Mouse (Mus musculus): ENCODE data around the gene Slc36a4.

Gene Slc36a4

DNA sequence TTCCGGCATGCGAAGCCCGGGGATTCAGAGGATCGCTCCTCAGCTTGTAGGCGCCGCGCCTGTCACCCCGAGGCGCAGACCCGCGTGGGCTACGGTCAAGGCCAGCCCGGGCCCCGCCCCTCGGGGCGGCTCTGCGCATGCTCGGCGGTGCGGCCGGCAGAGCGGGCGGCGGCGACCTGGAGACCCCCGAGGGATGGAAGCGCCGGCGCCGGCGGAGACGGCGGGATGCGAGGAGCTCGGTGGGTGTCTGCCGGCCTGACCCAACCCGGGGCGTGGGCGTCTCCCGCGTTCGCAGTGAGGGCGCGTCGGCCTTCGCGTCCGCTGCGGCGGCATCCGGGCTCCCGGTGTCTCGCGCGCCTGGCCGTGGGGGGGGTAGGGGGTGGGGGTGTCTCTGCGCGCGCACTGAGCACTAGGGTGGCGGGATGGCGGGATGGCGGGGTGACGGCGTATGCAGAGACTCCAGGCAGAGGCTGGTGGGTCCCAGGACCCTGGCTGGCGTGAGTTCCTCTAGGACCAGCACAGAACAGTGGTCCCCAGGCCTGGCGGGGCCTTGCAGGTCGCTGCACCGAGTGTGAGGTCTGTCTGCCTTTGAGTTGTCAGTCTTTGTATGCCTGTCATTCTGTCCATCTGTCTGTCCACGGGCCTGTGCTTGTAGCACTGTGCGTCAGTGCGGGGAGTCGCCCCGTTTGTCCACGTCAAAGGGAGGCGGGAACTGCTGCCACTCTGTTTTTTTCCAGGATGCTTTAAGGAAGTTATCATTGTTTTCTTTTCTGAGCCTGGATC lies at the start of gene Slc36a4:
Gene Slc36a4 (plus strand): TSS at position 140 of the 783 bp plus-strand sequence.
- DNase-seq (ENCODE audit: low spot score): peak; percentile 55

DNA sequence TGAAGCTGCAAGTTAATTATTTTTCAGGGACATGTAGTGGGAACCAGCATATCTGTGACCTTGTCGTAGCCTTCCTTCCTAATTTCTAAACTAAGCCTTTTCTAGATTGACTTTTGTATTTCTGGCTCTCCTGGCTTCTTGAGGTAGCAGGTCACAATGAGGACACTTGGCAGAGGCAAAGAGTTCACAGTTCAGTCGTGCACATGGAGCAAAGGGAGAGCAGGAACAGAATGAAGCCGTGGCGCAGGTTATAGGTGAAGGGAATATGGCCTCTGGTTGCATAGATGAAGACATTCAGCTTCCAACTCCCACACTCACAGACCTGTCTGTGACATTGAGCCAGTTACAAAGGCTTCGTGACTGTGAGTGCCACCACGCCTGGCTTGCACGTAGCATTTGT lies 44.9 kb upstream of the Slc36a4 start:
- DNase-seq (ENCODE audit: low spot score): no peak

DNA sequence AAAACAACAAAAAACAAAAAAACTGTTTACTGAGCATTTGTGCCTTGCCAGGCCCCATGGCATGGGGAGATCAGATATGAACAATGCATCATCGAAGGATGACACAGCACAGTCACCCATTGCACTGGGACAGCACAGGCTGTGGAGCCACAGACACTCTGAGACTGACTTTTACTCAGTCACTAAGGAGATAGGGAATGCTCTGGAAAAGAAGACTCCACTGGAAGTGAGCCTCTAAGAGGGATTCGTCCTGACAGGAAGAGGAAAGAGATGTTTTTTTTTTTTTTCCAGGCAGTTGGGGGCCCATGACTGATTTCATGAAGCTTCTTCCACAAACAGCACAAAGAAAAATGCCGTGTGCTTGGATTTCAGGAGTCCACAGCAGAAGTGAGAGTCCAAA lies 40.1 kb upstream of the Slc36a4 start:
- no peak for DNase-seq (ENCODE audit: low spot score)

DNA sequence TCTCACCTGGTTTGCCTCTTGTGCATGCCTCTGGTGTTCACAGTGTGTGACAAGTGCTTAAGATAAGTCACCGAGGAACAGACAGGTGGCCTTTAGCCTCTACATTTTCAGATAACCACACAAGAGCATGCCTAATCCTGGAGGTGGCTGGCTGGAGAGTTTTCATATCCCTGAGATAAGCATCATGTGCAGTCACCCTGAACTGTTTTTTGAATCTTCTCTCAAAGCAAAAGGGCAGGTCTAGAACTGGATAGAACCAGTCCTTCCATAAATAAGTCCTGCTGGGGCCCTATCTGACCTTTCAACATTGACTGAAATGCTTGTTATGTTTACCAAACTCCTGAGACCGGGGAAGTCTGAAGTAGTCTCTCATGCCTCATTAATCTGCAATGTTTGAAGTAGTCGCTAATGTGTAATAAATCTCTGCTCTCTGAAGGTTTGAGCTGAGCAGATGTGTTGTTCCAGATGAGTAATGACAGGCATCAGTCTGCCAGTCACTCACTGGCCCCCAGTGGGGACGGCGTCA lies 39.5 kb upstream of the Slc36a4 start:
- no peak for DNase-seq (ENCODE audit: low spot score)

DNA sequence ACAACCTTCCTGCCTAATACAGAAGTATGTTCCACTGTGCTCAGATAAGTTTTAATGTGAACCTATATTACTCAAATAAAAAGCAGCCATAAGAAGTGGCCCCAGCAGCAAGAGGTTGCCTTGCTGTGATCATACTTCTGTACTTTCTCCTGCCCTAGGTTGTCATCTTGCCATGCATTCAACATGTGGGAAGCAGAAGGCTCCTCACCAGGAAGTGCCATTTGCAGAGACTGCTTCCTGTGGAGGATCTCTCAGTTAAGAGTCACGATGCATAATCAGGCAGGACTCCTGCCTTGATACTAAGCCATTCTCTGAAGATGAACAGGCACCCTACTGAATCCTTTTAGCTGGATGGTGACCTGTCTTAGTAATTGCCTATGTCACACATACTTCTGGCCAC lies 37.3 kb upstream of the Slc36a4 start:
- no peak for DNase-seq (ENCODE audit: low spot score)

DNA sequence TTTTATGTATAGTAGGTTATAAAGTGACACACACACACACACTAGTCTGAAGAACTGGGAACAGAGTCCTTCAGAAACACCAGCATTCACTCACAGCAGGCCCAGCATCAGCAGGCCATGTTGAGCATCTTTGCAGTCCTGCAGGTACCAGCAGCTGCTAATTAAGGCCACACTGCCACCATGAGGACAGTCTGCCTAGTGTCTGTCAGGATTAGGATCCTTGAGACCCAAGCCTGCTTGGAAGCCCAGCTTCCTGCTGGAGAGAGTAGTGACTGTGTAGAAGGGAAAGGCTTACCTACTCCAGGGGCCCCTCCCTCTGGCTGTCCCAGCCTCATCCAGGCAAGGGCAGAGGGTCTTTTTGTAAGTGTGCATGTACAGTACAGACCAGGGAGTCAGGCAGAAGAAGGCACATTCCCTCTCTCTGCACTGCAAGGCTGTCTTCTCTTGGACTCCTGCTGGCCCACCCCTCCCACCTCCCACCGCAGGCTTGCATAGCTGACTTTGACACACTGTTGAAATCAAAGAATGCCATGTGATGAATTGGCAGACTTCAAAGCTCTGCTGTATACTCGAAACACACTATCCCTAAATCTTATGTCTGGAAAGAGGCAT lies 27.6 kb upstream of the Slc36a4 start:
- DNase-seq (ENCODE audit: low spot score): peak; percentile 63

DNA sequence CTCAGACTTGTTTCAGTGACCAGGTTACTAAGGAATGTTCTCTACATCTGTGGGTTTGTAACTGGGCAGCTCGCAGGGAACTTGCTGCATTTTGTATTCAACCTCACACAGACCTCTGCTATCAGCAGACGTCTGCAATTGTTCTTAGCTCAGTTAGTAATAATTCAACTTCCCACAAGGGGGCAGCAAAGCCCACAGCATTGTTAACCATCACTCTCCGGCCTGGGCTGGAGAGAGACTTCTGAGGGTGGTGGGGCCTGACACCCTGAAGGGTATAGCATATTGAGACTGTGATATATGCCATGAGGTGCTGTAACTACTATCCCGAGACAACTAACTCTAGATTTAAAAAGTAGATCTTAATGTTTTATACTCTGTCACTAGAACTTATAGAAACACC lies 24.3 kb upstream of the Slc36a4 start:
- peak; percentile 46 for DNase-seq (ENCODE audit: low spot score)

DNA sequence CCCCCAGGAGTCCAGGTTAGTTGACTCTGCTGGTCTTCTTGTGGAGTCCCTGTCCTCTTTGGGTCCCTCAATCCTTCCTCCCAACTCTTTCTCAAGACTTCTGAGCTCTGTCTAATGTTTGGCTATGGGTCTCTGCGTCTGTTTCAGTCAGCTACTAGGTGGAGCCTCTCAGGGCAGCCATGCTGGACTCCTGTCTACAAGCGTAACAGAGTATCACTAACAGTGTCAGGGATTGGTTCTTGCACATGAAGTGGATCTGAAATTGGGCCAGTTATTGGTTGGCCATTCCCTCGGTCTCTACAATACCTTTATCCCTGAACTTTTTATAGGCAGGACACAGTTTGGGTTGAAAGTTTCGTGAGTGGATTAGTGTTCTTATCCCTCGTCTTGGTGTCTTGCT lies 22.2 kb upstream of the Slc36a4 start:
- DNase-seq (ENCODE audit: low spot score): no peak

DNA sequence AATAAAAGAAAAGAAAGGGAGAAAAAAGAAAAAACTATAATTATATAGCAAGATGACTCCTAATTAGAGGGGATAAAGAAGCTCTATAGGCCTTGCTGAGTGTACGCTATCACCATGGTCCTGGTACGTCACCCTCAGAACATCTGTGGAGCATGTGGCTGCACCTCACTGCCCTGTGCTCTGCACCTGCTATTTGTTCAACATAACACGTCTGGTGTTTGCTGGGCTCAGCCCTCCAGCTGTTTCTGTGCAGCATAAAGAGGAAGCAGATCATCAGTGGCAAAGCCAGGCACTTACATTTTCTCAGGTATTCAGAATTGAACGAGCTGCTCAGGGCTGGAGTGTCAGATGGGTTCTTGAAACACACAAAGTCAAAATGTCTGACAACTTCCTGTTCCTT lies 15.7 kb upstream of the Slc36a4 start:
- no peak for DNase-seq (ENCODE audit: low spot score)

DNA sequence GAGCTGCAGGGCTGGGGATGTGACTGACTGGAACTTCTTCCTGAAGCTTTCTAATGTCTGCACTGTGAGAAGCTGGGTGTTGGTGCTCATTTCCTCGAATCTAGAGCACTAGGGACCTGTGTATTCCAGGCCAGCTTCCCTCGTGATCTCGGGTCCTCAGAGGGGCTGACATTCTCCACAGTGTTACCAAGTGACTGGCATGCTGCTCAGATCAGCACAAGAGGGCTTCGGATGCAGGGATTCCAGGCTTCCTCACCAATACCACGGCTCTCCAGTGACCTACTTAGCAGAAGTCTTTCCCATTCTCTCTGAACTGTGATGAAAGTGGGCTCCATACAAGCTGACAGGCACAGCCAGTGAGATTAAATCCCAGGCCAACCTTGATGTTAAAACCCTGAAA lies 14.5 kb upstream of the Slc36a4 start:
- DNase-seq (ENCODE audit: low spot score): no peak

DNA sequence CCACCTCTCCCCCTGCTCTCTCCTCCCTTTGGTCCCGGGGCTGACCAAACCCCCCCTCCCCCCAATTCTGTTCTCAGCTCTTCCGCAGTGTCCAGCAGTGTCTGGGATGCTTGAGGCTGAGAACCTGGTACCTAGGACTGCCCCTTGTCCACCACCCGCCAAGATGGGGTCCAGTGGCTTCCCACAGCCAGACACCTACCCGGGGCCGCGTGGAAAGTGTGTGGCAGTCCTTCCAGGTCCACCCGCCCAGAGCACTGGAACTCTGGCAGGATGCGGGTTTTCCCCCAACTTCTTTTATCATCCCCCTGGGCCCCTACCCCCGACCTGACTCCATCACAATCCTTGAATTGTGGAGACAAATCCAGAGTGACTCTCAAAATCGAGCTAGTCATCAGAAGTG lies 3.8 kb upstream of the Slc36a4 start:
- no peak for DNase-seq (ENCODE audit: low spot score)

DNA sequence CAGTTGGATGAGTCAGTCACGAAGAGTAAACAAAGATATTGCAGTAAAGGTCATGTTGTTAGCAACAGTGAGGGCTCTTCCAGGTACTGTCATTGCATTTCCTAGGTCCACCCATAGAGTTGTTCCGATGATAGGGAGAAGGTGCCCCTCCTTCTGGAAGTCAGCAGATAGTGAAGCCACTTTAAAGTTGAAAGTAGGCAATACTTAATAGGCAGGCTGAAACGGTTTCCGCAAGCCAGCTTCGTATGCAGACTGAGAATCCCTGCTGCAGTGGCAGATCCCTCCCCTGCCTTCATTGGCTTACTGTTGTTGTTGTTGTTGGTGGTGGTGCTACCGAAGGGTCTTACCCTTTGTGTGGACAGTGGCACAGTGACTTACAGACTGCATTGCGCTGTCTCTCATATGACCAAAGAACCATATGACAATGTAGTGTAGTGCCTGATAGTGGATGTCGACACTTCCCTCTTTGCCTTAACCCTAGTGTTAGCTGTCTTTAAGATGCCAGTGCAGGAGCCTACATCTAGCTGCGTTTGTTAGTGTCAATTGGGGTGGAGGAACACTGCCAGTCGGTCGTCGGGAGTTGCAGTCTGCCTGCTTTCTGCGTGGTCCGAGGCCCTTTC lies 449 bp upstream of the Slc36a4 start:
- DNase-seq (ENCODE audit: low spot score): no peak

DNA sequence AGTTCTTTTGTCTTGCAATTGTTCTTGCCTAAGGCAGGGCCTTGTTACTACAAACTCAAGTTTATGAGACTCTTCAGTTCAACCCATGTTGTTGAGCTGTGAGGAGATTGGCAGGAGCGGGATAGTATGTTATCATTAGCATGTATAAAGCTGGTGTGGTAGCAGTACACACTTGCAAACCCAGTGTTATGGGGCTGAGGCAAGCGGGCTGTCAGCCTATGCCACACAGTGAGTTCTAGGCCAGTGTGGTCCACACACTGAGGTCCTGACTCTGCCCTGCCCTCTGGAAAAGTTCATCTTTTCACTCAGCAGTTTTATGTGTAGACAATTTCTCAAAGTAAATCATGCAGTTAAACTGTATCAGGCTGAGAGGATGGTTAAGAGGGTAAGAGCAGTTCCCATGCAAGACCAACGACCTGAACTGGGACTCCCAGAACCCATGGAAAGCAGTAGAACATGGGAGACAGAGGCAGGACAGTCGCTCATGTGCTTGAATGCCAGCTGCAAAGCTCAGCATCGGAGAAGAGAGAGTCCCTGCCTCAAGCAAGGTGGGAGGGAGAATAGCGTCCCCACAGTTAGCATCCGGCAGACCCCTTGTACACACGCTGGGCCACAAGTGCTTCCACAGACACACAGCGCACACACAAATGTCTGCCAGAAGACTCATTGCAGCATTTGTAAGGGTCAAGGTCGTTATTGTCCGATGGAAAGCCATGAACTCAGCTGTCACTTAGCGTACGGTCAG lies 1.5 kb downstream of the Slc36a4 start:
- DNase-seq (ENCODE audit: low spot score): no peak

DNA sequence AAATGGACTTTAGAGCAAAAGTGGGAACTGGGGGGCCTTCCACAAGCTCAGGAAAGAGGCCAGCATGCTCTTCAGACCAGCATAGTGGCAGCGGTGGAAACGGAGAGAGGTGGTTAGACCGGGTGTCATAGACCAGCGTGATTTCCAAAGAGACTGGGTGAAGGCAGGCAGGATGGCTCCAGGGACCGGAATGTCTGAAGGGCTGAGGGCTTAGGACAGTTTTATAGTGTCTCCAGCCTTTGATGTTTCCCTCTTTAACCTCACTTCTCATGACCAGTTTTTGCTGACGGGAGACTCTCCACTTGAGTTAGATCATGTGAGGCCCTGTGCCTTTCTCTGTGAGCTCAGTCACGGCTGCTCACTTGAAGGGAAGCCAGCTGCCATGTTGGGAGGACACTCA lies 2.1 kb downstream of the Slc36a4 start:
- DNase-seq (ENCODE audit: low spot score): no peak

DNA sequence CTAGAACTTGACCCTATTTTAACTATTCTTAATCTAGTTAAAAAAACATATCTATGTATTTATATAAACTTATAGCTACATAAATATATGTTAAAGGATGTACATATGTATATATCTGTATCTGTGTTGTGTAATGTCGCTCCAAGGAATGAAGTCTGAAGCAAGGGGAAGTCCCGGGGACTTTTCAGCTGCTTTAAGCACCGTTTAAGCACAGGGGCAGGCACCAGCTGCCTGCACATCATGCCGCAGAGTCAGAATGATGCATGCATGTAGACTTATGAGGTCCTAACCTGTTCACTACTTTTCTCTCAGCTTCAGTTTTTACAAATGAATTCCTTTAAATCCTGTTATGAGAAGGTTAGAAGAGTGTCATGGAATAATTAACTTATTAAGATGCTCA lies 5.3 kb downstream of the Slc36a4 start:
- no peak for DNase-seq (ENCODE audit: low spot score)

DNA sequence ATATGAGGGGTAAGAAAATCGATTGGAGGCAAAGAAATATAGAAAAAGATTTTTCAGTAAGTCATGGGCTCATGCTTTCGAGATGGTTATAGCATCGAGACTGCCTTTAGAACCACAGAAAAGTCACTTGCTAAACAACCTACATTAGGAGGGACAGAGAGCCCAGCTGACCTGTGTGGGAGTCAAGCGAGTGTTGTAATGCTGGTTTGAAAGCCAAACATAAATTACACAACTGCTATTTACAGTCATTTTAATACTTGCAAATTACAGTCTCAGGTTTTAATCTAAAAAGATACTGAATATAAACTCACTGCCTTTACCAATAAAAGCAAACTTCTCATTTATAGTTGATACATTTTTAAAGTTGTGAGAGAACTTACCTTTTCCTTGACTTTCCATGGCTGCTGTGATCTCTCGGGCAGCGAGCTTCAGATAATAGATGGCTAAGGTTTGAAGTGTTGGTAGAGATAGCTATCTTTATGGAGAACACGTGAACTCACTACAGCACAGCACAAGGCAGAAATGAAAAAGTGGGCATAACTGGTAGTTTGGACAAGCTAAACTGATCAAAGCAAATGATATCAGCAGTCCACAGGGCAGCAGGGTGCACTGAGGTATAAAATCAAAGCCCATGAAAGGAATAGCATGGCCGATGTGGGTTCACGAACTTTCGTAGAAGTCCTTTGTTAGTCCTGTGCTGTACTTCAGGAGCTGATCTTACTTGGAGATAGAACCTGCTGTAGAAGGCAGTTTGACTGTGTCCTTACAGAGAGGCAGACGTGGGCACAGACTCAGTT lies 5.9 kb downstream of the Slc36a4 start:
- no peak for DNase-seq (ENCODE audit: low spot score)

DNA sequence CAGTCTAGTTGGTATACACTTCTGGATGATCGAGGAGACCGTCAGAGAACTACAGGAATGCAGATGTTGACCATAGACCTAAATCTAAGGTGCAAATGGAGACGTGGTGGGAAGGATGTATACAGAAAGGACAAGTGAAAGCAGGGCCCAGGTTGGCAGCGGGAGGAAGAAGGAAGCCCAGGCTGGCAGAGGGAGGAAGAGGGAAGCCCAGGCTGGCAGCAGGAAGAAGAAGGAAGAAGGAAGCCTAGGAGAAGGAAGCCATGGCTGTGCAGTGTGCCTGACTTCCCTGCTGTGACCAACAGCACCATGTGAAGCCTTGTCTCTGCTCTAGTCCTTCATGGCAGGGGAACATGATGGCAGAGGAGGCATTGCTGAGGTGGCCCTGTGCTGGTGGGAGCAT lies 7.8 kb downstream of the Slc36a4 start:
- no peak for DNase-seq (ENCODE audit: low spot score)

DNA sequence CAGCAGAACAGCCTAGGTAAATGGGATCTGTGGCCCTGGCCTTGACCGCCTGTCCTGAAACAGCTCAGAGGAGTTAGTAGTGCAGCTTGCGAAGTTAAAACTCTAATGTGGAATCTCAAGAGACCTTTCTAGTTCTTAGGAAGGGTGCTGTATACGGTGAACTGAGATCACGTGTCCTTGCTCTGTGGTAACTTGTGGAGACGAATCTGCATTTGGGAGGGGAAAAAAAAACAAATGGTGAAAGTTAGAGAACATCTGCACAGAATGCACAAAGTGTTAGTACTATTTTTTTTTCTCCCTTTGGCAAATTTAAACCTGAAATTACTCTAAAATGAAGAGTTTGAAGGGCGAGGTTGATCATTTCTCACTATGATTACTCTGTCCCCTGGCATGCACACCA lies 8.8 kb downstream of the Slc36a4 start:
- no peak for DNase-seq (ENCODE audit: low spot score)

DNA sequence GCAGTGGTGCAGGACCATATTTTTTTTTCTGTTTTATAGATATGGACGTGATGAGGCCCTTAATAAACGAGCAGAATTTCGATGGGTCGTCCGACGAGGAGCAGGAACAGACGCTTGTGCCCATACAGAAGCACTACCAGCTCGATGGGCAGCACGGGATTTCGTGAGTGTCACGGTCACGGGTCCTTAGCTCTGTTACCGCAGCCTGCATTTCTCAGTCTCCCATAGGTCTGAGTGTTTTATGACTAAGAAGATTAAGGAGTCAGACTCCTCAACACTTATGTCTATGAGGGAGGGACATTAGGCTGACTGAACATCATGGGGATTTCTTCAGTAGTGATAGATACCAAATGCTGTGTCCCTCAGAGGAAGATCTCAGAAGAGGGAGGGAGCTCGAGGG lies 10.1 kb downstream of the Slc36a4 start:
- DNase-seq (ENCODE audit: low spot score): no peak

DNA sequence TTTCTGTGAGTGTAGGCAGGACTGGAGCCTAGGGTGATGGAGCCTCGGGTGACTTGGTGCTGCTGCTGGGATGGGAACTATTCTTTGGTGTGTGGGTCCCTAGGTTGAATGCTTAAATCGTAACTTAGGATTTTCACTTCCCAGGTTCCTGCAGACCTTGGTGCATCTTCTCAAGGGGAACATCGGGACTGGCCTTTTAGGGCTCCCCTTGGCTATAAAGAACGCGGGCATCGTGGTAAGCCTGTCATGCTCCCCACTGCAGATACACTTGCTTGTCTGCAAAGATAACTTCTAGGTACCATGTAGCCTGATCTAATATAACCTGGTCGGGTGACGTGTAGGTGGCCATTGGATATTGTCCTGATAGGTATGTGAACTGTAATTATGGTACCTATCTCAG lies 11.0 kb downstream of the Slc36a4 start:
- no peak for DNase-seq (ENCODE audit: low spot score)

DNA sequence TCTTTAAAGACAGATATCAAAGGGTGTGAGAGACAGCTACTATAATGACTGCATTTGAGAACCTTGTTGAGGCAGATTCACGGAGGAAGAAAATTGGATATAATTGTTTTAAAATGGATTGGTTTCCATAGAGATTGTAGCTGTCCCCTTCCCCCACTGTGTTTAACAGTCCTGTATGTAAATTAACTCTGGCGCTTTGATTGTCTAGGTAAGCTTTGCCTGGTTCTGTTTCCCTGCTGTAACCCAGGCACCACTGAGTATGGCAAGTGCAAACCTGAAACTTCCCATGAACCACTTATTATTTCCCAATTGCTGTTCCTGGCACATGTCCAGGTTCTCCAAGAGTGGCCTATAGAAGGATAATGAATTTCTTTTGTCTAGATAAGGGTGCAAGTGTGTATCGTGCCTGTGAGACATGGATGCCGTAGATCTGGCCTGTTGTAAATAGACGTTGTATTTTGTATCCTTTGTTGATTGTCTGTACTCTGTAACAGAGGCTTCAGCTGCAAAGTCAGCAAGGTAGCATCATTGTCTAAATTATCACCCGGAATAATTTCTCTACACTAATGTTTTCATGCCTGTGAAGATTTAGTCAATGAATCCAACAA lies 11.8 kb downstream of the Slc36a4 start:
- DNase-seq (ENCODE audit: low spot score): no peak

Data from left cerebral cortex, adult 11 months (tissue).